Mouse (Mus musculus): ENCODE results near the gene Cdc14b. TPM values are rescaled to one million over a fixed set of nuclear protein-coding genes. Genes with fewer than 3 reads are reported as not detected.
A peak's percentile ranks its signal among the peaks of the same experiment; 100 is the strongest.

Cdc14b gene
- polyA plus RNA-seq, 1 experiment from 2014 or later: 9.1 TPM

- ATAC-seq (ENCODE audit: low FRiP score, low read depth): no peak
- WGBS: 97% methylated on average over 5 of the region's 5 CpGs
- Histone ChIP-seq H3K9ac (replicated peaks) (no peak overlapping the region), H3K27ac (replicated peaks) (no peak overlapping the region), H3K4me2 (replicated peaks) (no peak overlapping the region), H3K36me3 (no peaks in the 10 kb centered on the region), H3K9me3 (no peaks in the 10 kb centered on the region), H3K4me3 (no peak overlapping the region), H3K4me1 (no peaks in the 10 kb centered on the region), H3K27me3 (no peaks in the 10 kb centered on the region)
Measured at GRCm38 (mm10) chr13:64214891-64215290, 60.2 kb downstream of the Cdc14b start.

GRCm38 (mm10) chr13:64211995-64212603 lies 63.0 kb downstream of the Cdc14b start:
- Histone ChIP-seq H3K9me3 (no peaks in the 10 kb centered on the region), H3K27me3 (no peaks in the 10 kb centered on the region), H3K4me2 (replicated peaks) (no peak overlapping the region), H3K36me3 (no peaks in the 10 kb centered on the region), H3K27ac (replicated peaks) (no peak overlapping the region), H3K4me3 (no peak overlapping the region), H3K9ac (replicated peaks) (no peak overlapping the region), H3K4me1 (no peaks in the 10 kb centered on the region)
- WGBS: 86% methylated on average over 5 of the region's 5 CpGs
- no peak for ATAC-seq (ENCODE audit: low FRiP score, low read depth)

- H3K27me3 ChIP-seq: no peaks in the 10 kb centered on the region
- WGBS: 93% methylated on average over 6 of the region's 6 CpGs
Measured at GRCm38 (mm10) chr13:64208146-64208545, 66.9 kb downstream of the Cdc14b start.

GRCm38 (mm10) chr13:64205186-64205585 lies 69.9 kb downstream of the Cdc14b start:
- Histone ChIP-seq H3K36me3 (no peaks in the 10 kb centered on the region), H3K9ac (replicated peaks) (no peak overlapping the region), H3K27ac (replicated peaks) (no peak overlapping the region), H3K4me2 (replicated peaks) (no peak overlapping the region), H3K4me1 (no peaks in the 10 kb centered on the region), H3K4me3 (no peak overlapping the region), H3K27me3 (no peaks in the 10 kb centered on the region), H3K9me3 (no peaks in the 10 kb centered on the region)
- WGBS: 59% methylated on average over 2 of the region's 2 CpGs
- peak; percentile 52; the same call in 1 of the 2 replicates for ATAC-seq (ENCODE audit: low FRiP score, low read depth)

More at GRCm38 (mm10) chr13:64208146-64208545, 66.9 kb downstream of the Cdc14b start:
- no peak for ATAC-seq (ENCODE audit: low FRiP score, low read depth)
- no peaks in the 10 kb centered on the region for H3K36me3 ChIP-seq
- no peak overlapping the region for H3K9ac ChIP-seq (replicated peaks)
- no peak overlapping the region for H3K27ac ChIP-seq (replicated peaks)
- no peak overlapping the region for H3K4me2 ChIP-seq (replicated peaks)
- H3K4me1 ChIP-seq: no peaks in the 10 kb centered on the region
- H3K4me3 ChIP-seq: no peak overlapping the region
- no peaks in the 10 kb centered on the region for H3K9me3 ChIP-seq

GRCm38 (mm10) chr13:64204726-64205125 lies 70.4 kb downstream of the Cdc14b start:
- Histone ChIP-seq H3K4me1 (no peaks in the 10 kb centered on the region), H3K36me3 (no peaks in the 10 kb centered on the region), H3K9me3 (no peaks in the 10 kb centered on the region), H3K4me2 (replicated peaks) (no peak overlapping the region), H3K4me3 (no peak overlapping the region), H3K27me3 (no peaks in the 10 kb centered on the region), H3K9ac (replicated peaks) (no peak overlapping the region), H3K27ac (replicated peaks) (no peak overlapping the region)
- 79% methylated on average over 2 of the region's 2 CpGs for WGBS
- no peak for ATAC-seq (ENCODE audit: low FRiP score, low read depth)

- 98% methylated on average over 4 of the region's 4 CpGs for WGBS
- Histone ChIP-seq H3K36me3 (no peaks in the 10 kb centered on the region), H3K9me3 (no peaks in the 10 kb centered on the region), H3K27ac (replicated peaks) (no peak overlapping the region), H3K4me1 (no peaks in the 10 kb centered on the region), H3K9ac (replicated peaks) (no peak overlapping the region), H3K4me3 (no peak overlapping the region), H3K27me3 (no peaks in the 10 kb centered on the region), H3K4me2 (replicated peaks) (no peak overlapping the region)
- no peak for ATAC-seq (ENCODE audit: low FRiP score, low read depth)
Measured at GRCm38 (mm10) chr13:64200911-64201310, 74.2 kb downstream of the Cdc14b start.

GRCm38 (mm10) chr13:64198310-64198709 lies 76.8 kb downstream of the Cdc14b start:
- WGBS: 94% methylated on average over 4 of the region's 4 CpGs
- H3K9me3 ChIP-seq: no peaks in the 10 kb centered on the region
- ATAC-seq (ENCODE audit: low FRiP score, low read depth): no peak
- no peaks in the 10 kb centered on the region for H3K36me3 ChIP-seq
- H3K4me1 ChIP-seq: no peaks in the 10 kb centered on the region
- no peak overlapping the region for H3K4me2 ChIP-seq (replicated peaks)
- H3K4me3 ChIP-seq: no peak overlapping the region
- H3K9ac ChIP-seq (replicated peaks): no peak overlapping the region
- no peaks in the 10 kb centered on the region for H3K27me3 ChIP-seq
- H3K27ac ChIP-seq (replicated peaks): no peak overlapping the region

GRCm38 (mm10) chr13:64197899-64198298 lies 77.2 kb downstream of the Cdc14b start:
- Histone ChIP-seq H3K4me2 (replicated peaks) (no peak overlapping the region), H3K4me3 (no peak overlapping the region), H3K27ac (replicated peaks) (no peak overlapping the region), H3K36me3 (no peaks in the 10 kb centered on the region), H3K27me3 (no peaks in the 10 kb centered on the region), H3K4me1 (no peaks in the 10 kb centered on the region), H3K9me3 (no peaks in the 10 kb centered on the region), H3K9ac (replicated peaks) (no peak overlapping the region)
- no peak for ATAC-seq (ENCODE audit: low FRiP score, low read depth)
- WGBS: 96% methylated on average over 6 of the region's 6 CpGs

GRCm38 (mm10) chr13:64187065-64187464 lies 88.0 kb downstream of the Cdc14b start:
- no peak for ATAC-seq (ENCODE audit: low FRiP score, low read depth)
- Histone ChIP-seq H3K4me2 (replicated peaks) (no peak overlapping the region), H3K9ac (replicated peaks) (no peak overlapping the region), H3K36me3 (peaks cover 11% of the 10 kb centered on the region; the same call in 1 of the 2 replicates), H3K4me3 (no peak overlapping the region), H3K27me3 (no peaks in the 10 kb centered on the region), H3K27ac (replicated peaks) (no peak overlapping the region), H3K4me1 (no peaks in the 10 kb centered on the region), H3K9me3 (no peaks in the 10 kb centered on the region)

GRCm38 (mm10) chr13:64186516-64186915 lies 88.6 kb downstream of the Cdc14b start:
- no peaks in the 10 kb centered on the region for H3K27me3 ChIP-seq
- WGBS: 90% methylated on average over 4 of the region's 4 CpGs

GRCm38 (mm10) chr13:64185586-64185985 lies 89.5 kb downstream of the Cdc14b start:
- 94% methylated on average over 9 of the region's 9 CpGs for WGBS
- Histone ChIP-seq H3K4me2 (replicated peaks) (no peak overlapping the region), H3K9me3 (no peaks in the 10 kb centered on the region), H3K4me1 (no peaks in the 10 kb centered on the region), H3K27me3 (no peaks in the 10 kb centered on the region), H3K4me3 (no peak overlapping the region), H3K36me3 (peaks cover 11% of the 10 kb centered on the region; the same call in 1 of the 2 replicates), H3K9ac (replicated peaks) (no peak overlapping the region), H3K27ac (replicated peaks) (no peak overlapping the region)
- ATAC-seq (ENCODE audit: low FRiP score, low read depth): no peak

More at GRCm38 (mm10) chr13:64186516-64186915, 88.6 kb downstream of the Cdc14b start:
- no peak overlapping the region for H3K4me3 ChIP-seq
- no peak for ATAC-seq (ENCODE audit: low FRiP score, low read depth)
- no peaks in the 10 kb centered on the region for H3K4me1 ChIP-seq
- H3K9me3 ChIP-seq: no peaks in the 10 kb centered on the region
- no peak overlapping the region for H3K4me2 ChIP-seq (replicated peaks)
- H3K36me3 ChIP-seq: peaks cover 11% of the 10 kb centered on the region; the same call in 1 of the 2 replicates
- no peak overlapping the region for H3K27ac ChIP-seq (replicated peaks)
- H3K9ac ChIP-seq (replicated peaks): no peak overlapping the region

GRCm38 (mm10) chr13:64185176-64185575 lies 89.9 kb downstream of the Cdc14b start:
- 80% methylated on average over 7 of the region's 7 CpGs for WGBS
- no peak for ATAC-seq (ENCODE audit: low FRiP score, low read depth)
- H3K4me1 ChIP-seq: no peaks in the 10 kb centered on the region
- H3K27me3 ChIP-seq: no peaks in the 10 kb centered on the region
- no peaks in the 10 kb centered on the region for H3K9me3 ChIP-seq
- H3K27ac ChIP-seq (replicated peaks): no peak overlapping the region
- no peak overlapping the region for H3K4me3 ChIP-seq
- no peak overlapping the region for H3K4me2 ChIP-seq (replicated peaks)
- peaks cover 11% of the 10 kb centered on the region; the same call in 1 of the 2 replicates for H3K36me3 ChIP-seq
- H3K9ac ChIP-seq (replicated peaks): no peak overlapping the region

GRCm38 (mm10) chr13:64184361-64184760 lies 90.7 kb downstream of the Cdc14b start:
- Histone ChIP-seq H3K4me2 (replicated peaks) (no peak overlapping the region), H3K27me3 (no peaks in the 10 kb centered on the region), H3K27ac (replicated peaks) (no peak overlapping the region), H3K4me1 (no peaks in the 10 kb centered on the region), H3K4me3 (no peak overlapping the region), H3K9ac (replicated peaks) (no peak overlapping the region), H3K36me3 (peaks cover 11% of the 10 kb centered on the region; the same call in 1 of the 2 replicates), H3K9me3 (no peaks in the 10 kb centered on the region)
- 83% methylated on average over 10 of the region's 10 CpGs for WGBS
- ATAC-seq (ENCODE audit: low FRiP score, low read depth): no peak

Measured in midbrain, embryonic 12.5 days (tissue).